Mouse (Mus musculus): ENCODE measurements around the gene Myoz2. TPM values are rescaled to one million over a fixed set of nuclear protein-coding genes. Genes with fewer than 3 reads are reported as not detected.

The Myoz2 gene
- under 1 TPM in 1 of 2 experiments, not detected in 1; 0.13 TPM for polyA plus RNA-seq (2017; shearing (Covaris generic))

GRCm38 (mm10) chr3:123034752-123035151 lies at the start of gene Myoz2:
TSS of gene Myoz2 (minus strand) at chr3:123035015.

GRCm38 (mm10) chr3:122984249-122985182 lies 50.3 kb downstream of the Myoz2 start, which contains the start of gene Usp53:
TSS of gene Usp53 (minus strand) at chr3:122984510.

Other genes with a start within 250 kb of the Myoz2 start
- gene Fabp2, start 139.9 kb downstream of the Myoz2 start, polyA plus RNA-seq (2017; shearing (Covaris generic)): not detected
- not detected for gene Gm10959, start 115.7 kb downstream of the Myoz2 start, polyA plus RNA-seq (2017; shearing (Covaris generic))
- 10 to 100 TPM; 87.4 to 90.2 TPM for gene 1810037I17Rik, start 110.8 kb downstream of the Myoz2 start, polyA plus RNA-seq (2017; shearing (Covaris generic))
- 10 to 100 TPM; 15.8 to 21.3 TPM for gene Usp53, start 50.5 kb downstream of the Myoz2 start, polyA plus RNA-seq (2017; shearing (Covaris generic))
- gene Synpo2, start 201.1 kb upstream of the Myoz2 start, polyA plus RNA-seq (2017; shearing (Covaris generic)): 1 to 10 TPM in 1 of 2 experiments, under 1 TPM in 1; 0.19 to 1.1 TPM
- 10 to 100 TPM; 22.2 to 30.8 TPM for gene Sec24d, start 232.4 kb upstream of the Myoz2 start, polyA plus RNA-seq (2017; shearing (Covaris generic))